Mouse (Mus musculus): ENCODE results near the gene Glipr1l2.
"Not testable (repeated sequence)": the region's sequence is repeated elsewhere in the genome, so short reads cannot be mapped to it uniquely, and the experiment has no call there.

DNA sequence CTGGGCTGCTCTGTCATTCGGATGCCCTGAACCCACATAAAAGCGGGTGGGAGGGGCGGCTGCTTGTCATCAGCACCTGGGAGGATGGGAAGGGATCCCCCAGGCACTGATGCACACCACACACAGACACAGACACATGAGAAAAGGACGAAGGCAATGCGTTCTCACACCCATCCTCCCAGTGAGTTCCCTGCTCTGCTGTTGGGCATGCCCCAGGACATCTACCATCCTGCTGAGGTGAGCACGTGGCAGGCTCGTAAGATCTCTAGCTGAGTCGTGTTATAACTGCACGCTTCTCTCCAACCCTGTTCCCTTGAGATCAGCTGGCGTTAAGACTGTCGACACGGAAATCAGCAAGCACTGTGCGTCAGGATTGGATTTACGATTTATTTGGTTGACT is 38.9 kb upstream of the Glipr1l2 start:
- TF ChIP-seq POLR2A (IDR thresholded peaks at IDR 0.05; ENCODE audit: low read depth, low read length); CTCF (IDR thresholded peaks at IDR 0.05; ENCODE audit: extremely low read depth, insufficient read length, insufficient replicate concordance, low read depth, low read length): not testable (repeated sequence)

Measured in small intestine, adult 2 months (tissue).